Mouse (Mus musculus) thymus, postnatal 0 days (tissue): ENCODE measurements around the gene Pou2f2. TPM values are rescaled to one million over a fixed set of nuclear protein-coding genes. Genes with fewer than 3 reads are reported as not detected.

Experiments used
- DNase-seq: peaks from one replicate; pipeline ENCODE4 v3.0.0-alpha.2; 2015; ENCODE audit warnings: low spot score
- polyA plus RNA-seq: library from polyadenylated mRNA; unstranded; fragments of >200 nt; fragmentation: Nextera tagmentation; extraction: Ambion mirVana; gene quantifications from 2 replicates; pipeline ENCODE4 v1.2.1, GENCODE M21; 2015

Gene Pou2f2
- polyA plus RNA-seq, 1 experiment from 2014 or later: 1.5 TPM

DNA sequence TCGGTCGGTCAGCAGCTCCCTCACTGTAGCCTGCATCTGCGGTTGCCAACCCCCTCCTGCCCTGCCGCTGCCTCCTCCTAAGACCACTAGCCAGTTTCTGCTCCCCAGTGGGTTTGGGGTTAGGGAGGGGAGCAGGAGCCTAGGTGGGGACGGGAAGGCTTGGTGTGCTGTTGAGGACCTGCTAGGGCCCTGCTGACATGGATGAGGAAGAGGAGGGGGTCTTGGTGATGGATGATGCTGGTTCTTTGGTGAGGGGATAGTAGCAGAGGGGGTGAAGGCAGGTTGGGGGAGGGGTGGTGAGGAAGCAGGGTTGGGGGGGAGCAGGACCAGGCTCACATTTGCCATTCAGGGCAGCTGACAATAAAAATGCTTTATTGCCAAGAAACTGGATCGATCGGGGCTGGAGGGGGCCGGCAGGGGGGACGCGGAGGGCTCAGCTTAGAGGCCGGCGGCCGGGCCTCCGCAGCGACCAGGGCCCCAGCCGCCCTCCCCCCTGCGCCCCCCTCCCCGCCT lies 29.3 kb downstream of the Pou2f2 start:
- DNase-seq: no peak

DNA sequence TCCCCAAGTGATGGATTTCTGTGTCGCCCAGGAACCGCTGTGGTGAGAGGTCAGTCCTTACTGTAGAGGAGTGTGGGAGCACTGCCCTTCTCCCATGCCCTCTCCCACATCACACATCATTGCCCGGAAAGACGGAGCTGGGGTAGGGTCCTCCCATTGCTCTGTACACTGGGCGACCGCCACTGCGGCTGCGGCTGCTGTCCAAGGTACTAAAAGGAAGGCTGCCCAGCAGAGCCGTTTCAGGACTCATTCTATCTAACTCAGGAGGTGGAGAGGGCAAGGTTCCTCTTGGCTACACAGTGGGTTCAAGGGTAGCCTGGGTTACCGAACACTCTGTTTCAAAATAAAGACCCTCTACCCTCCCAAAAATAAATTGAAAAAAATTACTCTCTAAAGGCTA lies 33.6 kb downstream of the Pou2f2 start:
- DNase-seq: peak; percentile 25

DNA sequence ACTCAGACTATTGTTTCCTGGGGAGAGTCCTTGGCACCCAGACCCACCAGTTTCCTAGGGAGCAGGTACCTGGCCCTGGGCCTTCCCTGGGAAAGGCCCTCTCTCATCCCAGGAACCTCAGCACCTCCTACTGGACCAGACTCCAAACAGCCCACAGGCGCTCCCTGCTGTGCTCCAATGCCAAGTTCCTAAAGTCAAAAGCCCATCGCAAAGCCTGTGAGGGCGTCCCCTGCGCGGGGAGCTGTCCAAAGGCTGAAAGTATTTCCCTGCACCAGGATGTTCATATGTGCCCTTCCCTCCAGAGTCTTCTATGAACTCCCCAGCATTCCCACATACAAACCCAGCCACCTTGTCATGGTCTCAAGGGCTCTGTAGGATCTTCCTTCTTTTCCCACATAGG lies 37.8 kb downstream of the Pou2f2 start:
- peak; percentile 43 for DNase-seq

DNA sequence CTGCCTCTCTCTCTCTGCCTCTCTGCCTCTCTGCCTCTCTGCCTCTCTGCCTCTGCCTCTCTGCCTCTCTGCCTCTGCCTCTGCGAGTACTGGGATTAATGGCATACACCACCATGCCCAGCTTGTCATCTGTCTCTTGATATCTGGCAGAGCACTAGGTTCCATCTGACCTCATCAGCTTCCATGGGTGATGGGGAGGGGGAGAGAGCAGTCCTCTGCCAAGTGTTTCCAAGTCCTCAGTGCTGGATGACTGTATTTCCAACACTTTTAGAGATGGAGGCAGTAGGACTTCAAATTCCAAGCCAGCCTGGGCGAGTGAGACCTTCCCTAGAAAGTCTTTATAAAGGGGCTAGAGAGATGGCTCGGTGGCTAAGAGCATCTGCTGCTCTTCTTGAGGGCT lies 42.0 kb downstream of the Pou2f2 start:
- no peak for DNase-seq

DNA sequence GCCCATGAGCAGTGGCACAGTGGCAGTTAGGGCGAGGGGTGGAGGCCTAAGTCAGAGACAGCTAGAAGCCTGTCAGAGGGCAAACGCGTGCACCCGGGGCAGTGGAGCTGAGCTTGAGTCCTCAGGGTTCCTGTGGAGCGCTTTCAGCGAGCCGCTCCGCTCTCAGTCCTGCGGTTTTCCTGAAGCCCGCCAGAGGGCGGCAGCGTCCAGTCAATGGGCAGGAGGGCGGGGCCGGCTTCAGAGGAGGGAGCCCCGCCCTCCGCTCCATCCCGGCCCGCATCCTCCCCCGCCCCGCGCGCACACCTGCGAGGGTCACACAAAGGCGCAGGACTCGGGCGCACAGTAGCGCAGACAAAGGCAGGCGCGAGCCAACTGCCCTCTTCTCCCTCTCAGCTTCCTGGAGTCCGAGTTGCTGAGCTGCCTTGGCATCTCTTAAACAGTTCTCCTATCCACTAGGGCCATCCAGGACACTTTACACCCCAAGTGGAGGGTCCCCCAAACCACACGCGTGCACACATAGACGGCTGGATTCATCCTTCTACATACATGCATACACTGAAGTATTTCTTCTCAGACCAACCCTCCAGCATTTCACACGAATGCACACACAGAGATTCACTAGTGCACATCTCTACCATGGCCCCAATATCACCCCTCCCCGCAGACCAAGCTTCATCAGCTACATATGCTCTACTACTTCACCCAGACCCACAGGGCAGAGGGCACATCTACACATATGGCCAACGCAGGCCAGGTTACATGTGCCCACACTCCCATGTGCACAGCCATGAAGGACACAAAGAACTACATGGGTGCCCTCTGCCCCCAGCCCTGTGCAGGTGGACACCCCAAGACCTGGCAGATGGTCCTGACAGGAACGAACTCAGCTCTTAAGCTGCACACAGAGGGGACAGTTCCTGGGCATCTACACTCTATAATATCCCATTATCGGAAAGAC lies 46.2 kb downstream of the Pou2f2 start:
- peak; percentile 93 for DNase-seq

DNA sequence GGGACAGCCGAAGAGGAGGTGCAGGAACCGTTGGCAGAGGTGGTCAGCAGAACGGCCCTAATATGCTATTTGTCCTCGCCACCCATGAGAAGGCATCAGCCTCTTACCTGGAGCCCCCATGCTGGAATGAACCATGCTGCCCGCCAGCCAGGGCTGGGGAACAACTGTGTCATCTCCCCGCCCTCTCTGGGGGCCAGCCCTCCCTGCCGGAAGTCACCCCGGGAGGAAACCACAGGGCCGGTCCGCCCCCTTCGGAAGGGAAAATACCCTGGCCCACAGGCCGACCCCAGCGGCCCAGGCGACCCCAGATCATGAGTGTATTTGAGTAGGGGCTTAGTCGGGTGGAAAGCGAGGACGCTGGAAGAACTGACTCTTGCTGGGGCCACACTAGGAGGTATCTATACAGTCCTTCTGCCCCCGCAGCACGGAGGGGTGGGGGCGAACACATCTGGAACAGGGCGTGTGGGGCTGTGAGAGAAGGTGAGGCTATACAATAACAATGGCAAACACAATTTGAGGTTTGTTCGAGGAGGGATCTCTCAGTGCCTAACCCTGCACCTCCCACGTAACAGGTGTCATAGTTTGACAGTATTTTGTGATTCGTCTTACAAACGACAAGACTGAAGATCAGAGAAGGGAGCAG lies 47.1 kb downstream of the Pou2f2 start:
- DNase-seq: peak; percentile 77

DNA sequence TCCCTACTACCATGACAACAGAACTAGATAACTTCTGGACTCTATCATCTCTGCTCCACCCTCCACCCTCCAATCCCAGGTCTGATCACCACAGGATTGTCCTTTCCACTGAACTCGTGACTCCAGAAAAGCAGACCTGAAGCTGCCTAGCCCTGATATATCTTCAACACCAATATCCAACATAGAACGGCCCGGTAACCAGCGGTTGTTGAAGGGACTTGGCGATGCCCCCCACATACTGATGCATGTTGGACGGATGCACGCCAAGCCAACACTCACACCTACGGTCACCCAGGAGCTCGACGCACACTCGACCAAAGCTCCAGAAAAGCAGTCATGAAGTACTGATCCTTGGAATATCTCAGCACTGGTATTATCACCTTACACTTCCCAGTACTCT lies 48.3 kb downstream of the Pou2f2 start:
- no peak for DNase-seq

DNA sequence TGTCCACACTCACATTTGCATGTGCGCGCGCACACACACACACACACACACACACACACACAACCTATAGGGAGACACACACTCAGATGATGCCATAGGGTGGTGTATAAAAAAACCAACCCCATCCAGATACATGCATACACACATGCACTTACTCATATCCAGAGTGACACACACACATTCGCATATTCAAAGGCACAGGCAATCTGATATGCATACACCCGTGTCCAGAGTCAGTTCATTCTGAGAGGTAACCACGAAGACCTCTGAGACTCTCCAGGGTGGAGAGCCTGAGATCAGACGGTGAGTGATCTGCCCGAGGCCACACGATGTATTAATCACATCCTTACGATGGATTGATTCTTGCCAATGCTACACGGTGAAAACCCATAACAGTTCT lies 49.0 kb downstream of the Pou2f2 start:
- no peak for DNase-seq

DNA sequence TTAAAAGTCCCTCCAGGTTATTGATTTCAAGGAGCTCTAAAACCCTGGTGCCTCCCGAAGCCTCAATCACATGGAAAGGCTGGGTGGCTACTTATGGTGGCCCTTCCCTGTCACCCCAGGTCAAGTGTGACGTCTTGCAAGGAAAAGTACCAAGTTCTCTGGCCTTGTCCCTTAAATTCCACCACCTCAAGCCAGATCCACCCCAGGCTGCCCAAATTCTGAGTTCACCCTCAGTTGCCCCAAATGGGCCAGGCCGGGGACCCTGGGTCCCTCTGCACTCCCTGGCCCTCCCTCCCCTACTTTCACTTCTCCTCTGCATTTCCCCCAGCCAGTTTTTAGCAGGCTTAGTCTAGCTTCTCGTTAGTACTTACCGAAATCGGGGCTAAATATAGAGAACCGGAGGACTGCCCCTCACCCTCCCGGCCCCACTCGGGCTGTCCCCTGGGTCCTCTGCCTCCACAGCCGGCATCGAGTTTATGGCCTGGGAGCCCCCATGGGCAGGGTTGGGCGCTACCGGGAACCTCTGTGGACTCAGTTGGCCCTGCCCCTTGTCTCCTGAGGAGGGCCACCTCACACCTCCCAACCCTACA lies 50.0 kb downstream of the Pou2f2 start:
- no peak for DNase-seq

DNA sequence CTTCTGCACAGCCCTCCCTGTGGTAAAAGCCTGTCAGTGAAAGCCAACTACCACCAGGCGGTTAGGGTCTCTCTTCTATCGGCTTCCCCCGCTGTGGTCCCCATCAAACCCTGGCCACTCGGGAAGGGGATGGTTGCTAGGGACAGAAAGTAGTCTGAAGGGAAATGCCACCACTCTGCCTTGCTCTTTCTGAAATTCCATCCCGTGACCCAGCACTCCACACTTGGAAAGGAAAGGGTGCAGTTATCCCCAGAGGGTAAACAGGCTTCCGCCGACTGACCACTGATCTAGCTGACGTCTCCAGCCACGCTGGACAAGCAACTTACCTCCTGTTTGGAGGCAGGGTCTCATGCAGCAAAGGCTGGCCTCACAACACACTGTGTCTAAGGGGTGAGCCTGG lies 51.6 kb downstream of the Pou2f2 start:
- no peak for DNase-seq

DNA sequence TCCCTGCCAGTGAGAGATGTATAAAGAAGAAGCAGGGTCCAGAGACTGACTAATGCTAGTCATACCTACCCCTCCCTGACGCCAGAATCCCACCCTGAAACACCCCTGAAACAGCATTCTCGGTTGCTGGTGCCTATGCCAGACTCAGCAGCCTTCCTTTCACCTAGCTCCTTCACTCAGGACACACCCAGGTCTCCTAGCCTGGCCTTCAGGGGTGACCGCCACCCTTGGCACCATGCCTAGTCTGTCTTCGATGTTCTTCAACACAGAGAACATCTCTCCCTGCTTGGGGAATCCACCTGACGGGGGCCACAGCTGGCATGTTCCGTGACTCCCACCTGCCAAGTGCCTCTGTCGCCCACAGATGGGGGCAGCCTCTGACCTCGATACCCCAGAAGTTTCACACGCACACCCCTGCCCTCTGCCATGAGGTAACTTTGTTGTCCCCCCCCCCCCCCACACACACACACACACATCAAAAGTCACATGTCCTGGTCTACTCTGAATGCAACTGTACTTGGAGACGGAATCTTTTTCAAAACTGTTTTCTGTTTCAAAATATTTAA lies 53.7 kb downstream of the Pou2f2 start:
- no peak for DNase-seq

DNA sequence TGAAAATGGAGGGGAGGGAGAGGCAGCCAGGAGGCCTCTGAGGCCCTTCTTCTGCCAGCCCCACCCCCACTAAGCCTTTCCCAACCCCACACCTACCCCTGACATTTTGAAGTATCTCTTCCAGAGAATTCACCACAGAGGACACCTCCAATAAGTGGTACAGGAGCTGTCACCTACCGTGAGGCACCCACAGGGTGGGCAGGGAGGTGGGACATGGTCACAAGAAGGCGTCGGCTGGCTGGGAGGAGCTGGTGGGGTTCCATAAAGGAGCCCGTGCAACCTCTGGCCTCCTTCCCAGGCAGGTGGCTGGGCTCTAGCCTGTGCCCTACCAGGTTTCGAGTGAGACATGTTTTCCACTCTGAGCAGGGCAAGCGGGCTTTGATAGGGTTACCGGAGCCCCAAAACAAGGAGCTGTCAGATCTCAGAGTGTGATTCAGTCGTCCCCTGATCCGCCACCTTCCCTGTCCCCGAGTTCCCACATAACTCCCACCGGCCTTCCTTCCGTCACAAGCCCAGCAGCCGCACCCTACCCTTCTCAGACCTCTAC lies 58.2 kb downstream of the Pou2f2 start:
- DNase-seq: no peak

DNA sequence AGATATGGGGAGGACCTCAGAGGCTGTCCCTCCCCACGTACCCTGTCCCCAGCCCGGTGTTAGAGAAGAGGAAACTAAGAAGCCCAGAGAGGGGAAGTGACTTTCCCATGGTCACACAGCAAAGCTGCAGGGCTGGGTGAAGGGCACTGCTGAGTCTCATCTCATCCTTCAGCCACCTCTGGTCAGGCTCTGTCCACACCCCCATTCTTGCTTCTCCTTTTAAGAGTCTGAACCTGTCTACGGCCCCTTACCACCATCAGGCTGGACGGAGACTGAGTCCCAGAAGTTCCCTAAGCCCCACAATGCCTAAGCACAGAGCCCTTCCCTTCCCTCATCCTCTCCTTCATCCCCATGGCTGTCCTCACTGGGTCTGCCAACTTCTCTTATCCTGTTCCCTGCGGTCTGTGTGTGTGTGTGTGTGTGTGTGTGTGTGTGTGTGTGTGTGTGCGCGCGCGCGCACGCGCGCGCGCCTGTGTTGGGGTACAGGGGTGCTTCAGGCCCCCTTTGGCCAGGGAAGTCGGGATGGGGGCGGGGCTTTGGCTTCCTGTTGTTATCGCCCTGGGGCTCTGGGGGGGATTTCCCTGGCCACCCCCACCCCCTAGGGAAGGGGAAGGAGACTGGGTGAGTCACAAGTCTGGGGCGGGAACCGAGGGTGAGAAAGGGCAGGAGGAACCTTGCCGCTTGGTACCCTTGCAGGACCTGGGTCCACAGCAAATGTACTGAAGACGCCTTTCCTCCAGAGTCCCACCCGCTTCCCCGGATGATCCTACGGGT lies 59.3 kb downstream of the Pou2f2 start:
- no peak for DNase-seq

DNA sequence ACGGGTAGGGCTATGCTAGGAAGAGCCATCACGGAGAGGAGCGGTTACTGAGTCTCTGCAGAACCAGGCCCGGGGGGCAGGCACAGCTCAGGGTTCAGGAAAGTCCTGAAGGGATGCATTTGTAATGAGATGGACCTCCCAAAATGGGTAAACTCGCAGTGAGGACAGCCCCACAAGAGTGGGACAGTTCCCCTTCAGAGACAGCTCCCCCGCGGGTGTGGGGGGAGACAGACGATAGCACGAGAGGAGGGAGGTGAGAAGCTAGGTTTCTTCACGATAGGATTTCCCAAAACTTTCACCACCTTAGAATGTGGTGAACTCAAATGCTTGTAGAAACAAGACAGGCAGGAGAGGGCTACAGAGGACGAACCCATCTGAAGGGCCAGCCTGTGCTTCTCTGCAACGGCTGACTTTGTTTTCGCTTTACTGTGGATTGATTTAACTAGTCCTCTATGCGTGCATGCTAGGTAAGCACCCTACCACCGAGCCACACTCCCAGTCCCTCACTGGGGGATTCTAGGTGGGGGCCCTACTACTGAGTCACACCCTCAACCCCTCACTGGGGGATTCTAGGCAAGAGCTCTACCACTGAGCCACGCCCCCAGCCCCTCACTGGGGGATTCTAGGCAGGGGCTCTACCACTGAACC lies 66.4 kb downstream of the Pou2f2 start:
- no peak for DNase-seq

DNA sequence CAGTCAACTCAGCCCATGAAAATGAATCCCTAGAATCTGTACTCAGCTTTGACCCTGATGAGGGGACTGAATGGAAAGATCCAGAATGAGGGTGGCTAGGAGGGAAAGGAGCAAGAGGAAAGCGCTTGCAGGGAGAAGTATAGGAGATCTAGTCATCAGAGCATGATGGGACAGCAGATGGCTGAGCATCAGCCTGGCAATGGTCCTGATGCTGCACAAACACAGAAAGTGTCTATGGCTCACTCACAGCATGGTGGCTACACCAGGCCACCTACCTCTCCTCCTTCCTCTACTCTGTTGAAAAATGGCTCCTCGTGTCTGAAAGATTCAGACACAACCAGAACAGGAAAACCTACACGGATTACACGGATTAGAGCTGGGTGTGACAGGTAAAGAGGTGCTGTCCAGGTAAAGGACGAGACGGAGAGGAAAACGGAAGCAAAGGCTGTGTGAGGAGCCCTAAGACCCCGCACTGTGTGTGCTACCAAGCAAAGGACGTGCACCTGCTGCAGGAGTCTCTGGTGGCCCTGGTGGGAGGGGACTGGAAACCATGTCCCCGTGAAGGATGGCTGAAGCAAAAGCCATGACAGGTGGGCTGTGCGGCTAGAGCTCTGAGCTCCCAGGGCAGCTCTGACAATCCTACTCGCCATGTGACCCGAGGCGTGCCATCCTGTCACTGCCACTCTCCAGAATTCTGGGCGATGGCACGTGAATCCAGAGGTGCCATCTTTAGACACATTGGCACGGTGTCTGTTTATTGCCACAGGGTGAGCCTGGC lies 67.2 kb downstream of the Pou2f2 start:
- no peak for DNase-seq

DNA sequence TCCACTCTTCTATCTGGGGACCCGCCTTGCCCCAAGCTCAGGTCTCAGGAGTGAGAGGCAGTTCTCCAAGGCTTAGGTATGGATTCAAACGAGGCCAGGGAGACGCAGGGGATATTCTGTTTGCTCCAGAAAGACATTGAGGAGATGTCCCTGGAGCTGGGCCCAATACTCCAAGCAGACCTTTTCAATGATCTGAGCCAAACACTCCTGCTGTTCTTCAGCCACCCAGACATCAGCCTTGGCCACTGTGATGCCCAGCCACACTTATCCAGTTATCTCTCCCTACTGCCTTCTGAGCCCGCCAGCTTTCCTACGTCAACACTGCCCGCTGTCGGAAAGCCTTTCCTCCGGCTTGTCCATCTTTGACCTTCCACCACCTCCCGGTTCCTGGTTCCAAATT lies 69.2 kb downstream of the Pou2f2 start:
- DNase-seq: no peak

DNA sequence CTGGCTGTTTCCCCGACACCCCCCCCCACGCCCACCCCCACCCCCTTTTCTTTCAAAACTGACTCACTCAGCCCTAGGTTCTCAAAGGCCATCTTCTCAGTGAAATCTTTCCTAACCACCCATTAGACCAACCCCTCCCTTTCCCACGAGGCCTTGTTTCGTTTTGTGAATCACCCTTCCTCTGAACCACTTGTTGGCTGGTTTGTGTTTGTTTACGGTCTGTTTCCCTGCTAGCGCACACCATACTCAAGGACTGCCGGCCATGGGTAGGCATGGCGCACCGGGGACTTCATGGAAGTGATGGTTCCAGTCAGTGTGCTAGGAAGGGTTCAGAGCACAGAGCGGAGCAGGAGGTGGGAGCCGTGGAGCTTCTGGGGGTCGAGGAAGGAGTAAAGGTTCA lies 70.2 kb downstream of the Pou2f2 start:
- DNase-seq: no peak

DNA sequence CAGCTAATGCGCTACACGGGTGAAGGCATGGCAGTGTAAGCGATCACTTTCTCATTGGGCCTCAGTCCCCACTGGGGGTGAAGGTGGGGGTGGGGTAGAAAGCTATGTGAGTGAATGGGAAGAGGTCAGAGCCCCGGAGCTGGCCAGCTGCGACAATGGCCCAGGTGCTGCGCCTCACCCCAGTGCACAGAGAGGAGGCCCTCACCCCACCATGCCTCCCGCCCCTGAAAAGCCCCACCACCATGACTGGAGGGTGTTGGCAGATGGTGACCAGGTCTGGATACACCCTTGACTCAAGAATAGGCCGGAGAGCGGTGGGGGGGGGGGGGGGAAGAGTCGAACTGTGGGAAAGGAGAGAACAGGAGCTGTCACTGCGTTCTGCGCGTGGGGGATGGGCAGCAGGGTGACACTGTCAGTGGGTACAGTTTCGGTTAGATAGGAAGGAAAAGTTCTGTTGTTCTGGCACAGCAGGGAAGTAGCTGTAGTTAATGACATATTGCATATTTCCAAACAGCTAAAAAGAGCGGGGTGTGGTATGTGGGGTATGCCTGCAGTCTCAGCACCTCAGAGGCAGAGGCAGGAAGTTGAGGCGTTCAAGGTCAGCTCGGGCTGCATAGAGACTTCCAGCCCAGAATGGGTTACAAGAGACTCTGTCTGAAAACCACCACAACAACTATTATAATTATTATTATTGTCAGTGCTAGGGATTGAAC lies 72.6 kb downstream of the Pou2f2 start:
- DNase-seq: no peak
